Mouse (Mus musculus): Measurements from ENCODE around the gene Heatr1.

DNA sequence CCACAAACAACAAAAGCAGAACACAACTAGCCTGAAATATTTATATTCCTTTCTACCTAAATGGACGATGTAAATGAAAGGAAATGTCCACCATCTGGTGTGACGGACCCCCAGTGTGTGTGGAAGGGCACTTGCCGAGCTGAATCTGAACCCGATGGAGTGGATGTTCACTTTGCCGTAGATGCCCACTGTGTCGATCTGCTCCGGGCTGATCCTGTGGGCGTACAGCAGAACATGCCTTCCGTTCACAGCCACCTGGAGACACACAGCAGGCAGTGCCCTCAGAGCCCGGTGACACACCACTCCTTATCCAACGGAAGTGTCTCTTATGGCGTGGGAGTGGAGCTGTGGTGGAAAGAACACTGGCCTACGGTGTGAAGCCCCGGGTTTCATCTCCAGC lies 58.3 kb downstream of the Heatr1 start:
- TF ChIP-seq CTCF (IDR thresholded peaks at IDR 0.05; ENCODE audit: borderline replicate concordance, extremely low read depth, insufficient read depth, insufficient read length) (no peak), POLR2A (IDR thresholded peaks at IDR 0.05; ENCODE audit: borderline replicate concordance, extremely low read depth, insufficient read depth, insufficient read length, poor library complexity, severe bottlenecking) (no peak)

All from brain, embryonic 14.5 days (tissue).